Comparison of ENCODE assay signal across 8 mouse cellular contexts in genomic region chr6:137649068-137649480, GRCm38 (mm10). TPM values are rescaled to one million over a fixed set of nuclear protein-coding genes. Genes with fewer than 3 reads are reported as not detected.
DNase-seq lines count a peak whose midpoint lies in the region; ATAC-seq lines count a peak whose summit lies in the region.

No protein-coding gene starts in this region.

- peak; percentile 61 for ATAC-seq in common myeloid progenitor, adult 5-6 weeks (replicated peaks; ENCODE audit: low read depth, poor library complexity, severe bottlenecking)
- ATAC-seq in intestine, embryonic 14.5 days (replicated peaks; ENCODE audit: low FRiP score, low TSS enrichment, low read depth), result peak; percentile 85

- H3K27ac ChIP-seq in intestine, embryonic 14.5 days (ENCODE audit: low read depth), result no peak overlapping the region

- H3K4me3 ChIP-seq in intestine, embryonic 14.5 days (ENCODE audit: low read depth, low read length), result peak overlapping the region; percentile 81
- H3K4me3 ChIP-seq in megakaryocyte, embryonic 14.5 days (replicated peaks), result peak overlapping the region; percentile 90

- H3K36me3 ChIP-seq in intestine, embryonic 14.5 days (ENCODE audit: control insufficient read depth, insufficient read depth, low read length), result no peaks in the 10 kb centered on the region
- H3K36me3 ChIP-seq in megakaryocyte, embryonic 14.5 days (replicated peaks; ENCODE audit: low read length), result no peaks in the 10 kb centered on the region

- DNase-seq in adipocyte (ENCODE audit: low spot score), result peak; percentile 80
- peak; percentile 83 for DNase-seq in gastrocnemius, postnatal 14 days
- peak; percentile 88 for DNase-seq in intestine, embryonic 14.5 days (ENCODE audit: low spot score)
- DNase-seq in left cerebral cortex, postnatal 10 days (ENCODE audit: extremely low spot score in 1 of 2, low spot score in 2 of 2), result peak; percentile 78 to 89
- DNase-seq in right cerebral cortex, postnatal 14 days, result peak; percentile 77
- peak; percentile 87 for DNase-seq in urinary bladder, postnatal 25 days (ENCODE audit: low spot score)

- WGBS in intestine, embryonic 14.5 days, result 0% methylated on average over 39 of the region's 51 CpGs

- intact Hi-C loops in gastrocnemius, postnatal 14 days (cut with DNase I; ENCODE audit: low total_unique reads), result loop anchor here (10.0 kb wide), 1 partner anchor 174 kb away; no protein-coding TSS in a partner anchor
- intact Hi-C loops in left cerebral cortex, postnatal 10 days (cut with DNase I), result loop anchor here (2.0 to 10.0 kb wide), 3 partner anchors 74 to 192 kb away; no protein-coding TSS in a partner anchor

- peak overlapping the region; percentile 81 for H3K4me2 ChIP-seq in intestine, embryonic 14.5 days (ENCODE audit: low read length)

- H3K4me1 ChIP-seq in intestine, embryonic 14.5 days (replicated peaks; ENCODE audit: control insufficient read depth, insufficient read depth, low read length), result peaks cover 6% of the 10 kb centered on the region; the same call in 1 of the 2 replicates
- H3K4me1 ChIP-seq in megakaryocyte, embryonic 14.5 days, result peaks cover 7% of the 10 kb centered on the region

- peaks cover 10% of the 10 kb centered on the region; the same call in 1 of the 2 replicates for H3K27me3 ChIP-seq in intestine, embryonic 14.5 days (replicated peaks; ENCODE audit: control insufficient read depth, insufficient read depth, low read length)
- peaks cover 40% of the 10 kb centered on the region for H3K27me3 ChIP-seq in megakaryocyte, embryonic 14.5 days (replicated peaks)

- H3K9me3 ChIP-seq in intestine, embryonic 14.5 days (ENCODE audit: control insufficient read depth, low read length), result peaks cover 5% of the 10 kb centered on the region; the same call in 1 of the 2 replicates
- H3K9me3 ChIP-seq in megakaryocyte, embryonic 14.5 days, result peaks cover 3% of the 10 kb centered on the region; the same call in 1 of the 2 replicates

- peak overlapping the region; percentile 76 for H3K9ac ChIP-seq in intestine, embryonic 14.5 days (ENCODE audit: low read length)

RNA-seq across cellular contexts. Expression of gene Eps8, which starts 5.6 kb away (rescaled TPM):
- total RNA-seq in common myeloid progenitor, adult 5-6 weeks (2017), result 3.6 and 5.8 TPM in 2 replicates
- total RNA-seq in gastrocnemius, postnatal 14 days (2021), result 10 to 100 TPM; 10.6 to 11.3 TPM
- polyA plus RNA-seq in intestine, embryonic 14.5 days (2014; fragmentation: Nextera tagmentation; extraction: Ambion mirVana), result 52.3 and 61.3 TPM in 2 replicates
- 10 to 100 TPM; 35.4 to 41.4 TPM for total RNA-seq in left cerebral cortex, postnatal 10 days (2021)
- polyA plus RNA-seq in megakaryocyte, embryonic 14.5 days (2012; ENCODE audit: insufficient read depth, low replicate concordance), result 0.47 and 0.61 TPM in 2 replicates
